Mouse (Mus musculus) lung, embryonic 14.5 days (tissue): ENCODE results near the gene Cmah. TPM values are rescaled to one million over a fixed set of nuclear protein-coding genes. Genes with fewer than 3 reads are reported as not detected.
A peak's percentile ranks its signal among the peaks of the same experiment; 100 is the strongest.

Experiments used
- ATAC-seq: fragments of 200-750 bp; cut with Nextera tagmentation; 2 replicates; pipeline ENCODE4 v1.8.0; 2017; ENCODE audit warnings: mild to moderate bottlenecking, moderate TSS enrichment, moderate library complexity; ENCODE audit not compliant: insufficient read depth
- DNase-seq: peaks from one replicate; pipeline ENCODE4 v3.0.0-alpha.2; 2015
- H3K27ac ChIP-seq: fragments of 300-500 bp; sonication (generic); 2 replicates; pipeline ENCODE4 v1.5.1; 2014; ENCODE audit warnings: low read depth, mild to moderate bottlenecking, moderate library complexity
- H3K27me3 ChIP-seq: fragments of 300-500 bp; sonication (generic); 2 replicates; pipeline ENCODE4 v1.6.1; 2014; ENCODE audit warnings: low read length, control low read depth; ENCODE audit not compliant: insufficient read depth
- H3K36me3 ChIP-seq: fragments of 300-500 bp; sonication (generic); 2 replicates; pipeline ENCODE4 v1.6.1; 2014; ENCODE audit warnings: control low read depth; ENCODE audit not compliant: insufficient read depth
- H3K4me1 ChIP-seq: fragments of 300-500 bp; sonication (generic); 2 replicates; pipeline ENCODE4 v1.6.1; 2014; ENCODE audit warnings: antibody characterized with exemption, control low read depth; ENCODE audit not compliant: insufficient read depth
- H3K4me2 ChIP-seq: fragments of 300-500 bp; sonication (generic); 2 replicates; pipeline ENCODE4 v1.6.1; 2014; ENCODE audit warnings: mild to moderate bottlenecking
- H3K4me3 ChIP-seq: fragments of 300-500 bp; sonication (generic); 2 replicates; pipeline ENCODE4 v1.5.1; 2014; ENCODE audit warnings: low read depth, low read length
- H3K9ac ChIP-seq: fragments of 300-500 bp; sonication (generic); 2 replicates; pipeline ENCODE4 v1.6.1; 2014
- H3K9me3 ChIP-seq: fragments of 300-500 bp; sonication (generic); 2 replicates; pipeline ENCODE4 v1.6.1; 2016; ENCODE audit warnings: low read depth, low read length, control low read depth
- CTCF ChIP-seq: IDR thresholded peaks from 2 replicates; pipeline ENCODE4 v1.5.1; 2016; ENCODE audit warnings: antibody characterized with exemption, low read depth
- WGBS: fragments of 180-500 bp; shearing (Covaris S2); extraction: QIAGEN DNeasy Blood & Tissue Kit; methylation state at CpG from one replicate; pipeline ENCODE4 v1.1.7; 2014; 5-methylcytosine and 5-hydroxymethylcytosine counted together
- polyA plus RNA-seq: library from polyadenylated mRNA; unstranded; fragments of >200 nt; fragmentation: Nextera tagmentation; extraction: Ambion mirVana; gene quantifications from 2 replicates; pipeline ENCODE4 v1.2.1, GENCODE M21; 2014

The Cmah gene
- polyA plus RNA-seq, 1 experiment from 2014 or later, result 0.74 TPM

DNA sequence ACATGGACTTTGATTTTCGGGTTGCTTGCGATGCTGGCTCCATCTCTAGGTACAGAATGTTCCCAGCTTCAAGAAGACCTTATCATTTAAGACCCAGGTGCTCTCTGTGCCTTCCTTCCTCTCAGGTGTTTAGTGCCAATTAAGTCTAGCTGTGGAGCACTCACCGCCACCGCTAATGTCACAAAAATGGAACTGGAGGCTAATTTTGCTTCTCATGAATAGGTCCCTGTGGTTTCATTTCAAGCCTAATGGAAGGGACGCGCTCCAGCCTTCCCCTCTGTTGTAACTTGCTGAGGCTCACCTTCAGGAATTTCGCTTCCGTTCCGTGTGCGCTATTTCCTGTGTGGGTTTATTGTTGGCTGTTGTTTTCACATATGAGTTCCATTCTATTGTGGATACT is 193.6 kb downstream of the Cmah start:
- 0 out of 2 replicates have a peak overlapping the region, but pooled peaks have one; percentile 19 for H3K27ac ChIP-seq
- peaks cover 18% of the 10 kb centered on the region; the same call in 1 of the 2 replicates for H3K4me1 ChIP-seq
- no peak for ATAC-seq

DNA sequence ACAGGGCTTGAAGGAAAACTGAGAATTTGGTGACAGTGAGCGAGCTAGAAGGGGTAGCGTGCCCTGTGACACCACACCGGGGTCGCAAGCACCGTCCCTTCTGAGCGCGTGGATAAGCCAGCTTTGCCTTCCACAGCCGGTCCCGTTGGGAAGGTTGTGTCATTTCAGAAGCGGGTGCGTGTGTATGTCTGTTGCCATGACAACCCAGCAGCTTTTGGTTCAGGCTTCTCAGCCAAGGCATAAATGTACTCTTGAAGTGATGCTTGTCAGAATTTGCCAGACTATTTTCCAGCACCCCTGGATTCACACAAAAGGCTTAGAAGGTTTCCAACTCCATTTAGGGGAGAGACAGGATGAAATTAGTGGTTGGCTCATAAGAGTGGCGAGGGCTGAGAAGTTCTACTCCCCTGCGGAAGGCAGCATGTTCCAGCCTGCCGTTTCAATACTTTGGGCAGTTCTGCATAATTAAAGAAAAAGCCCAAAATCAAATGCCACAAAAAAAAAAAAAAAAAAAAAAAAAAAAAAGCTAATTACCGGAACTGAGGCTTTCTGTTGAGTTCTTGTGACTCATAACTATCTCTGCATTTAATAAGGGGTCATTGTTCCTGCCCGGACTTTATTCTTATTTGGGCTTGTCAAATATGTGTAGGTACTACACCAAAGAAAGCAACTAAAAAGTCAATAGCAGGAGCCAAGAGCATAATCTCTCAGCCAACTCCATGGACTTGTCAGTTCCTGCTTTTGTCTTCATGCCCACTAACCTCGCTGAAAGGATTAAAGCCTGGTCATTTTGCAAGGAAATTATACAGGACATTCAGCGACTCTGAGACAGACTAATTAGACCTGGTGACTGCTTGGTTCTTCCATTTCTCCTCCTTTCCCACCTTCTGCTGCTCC is 194.5 kb downstream of the Cmah start:
- Histone ChIP-seq H3K36me3 (no peaks in the 10 kb centered on the region), H3K4me3 (no peak overlapping the region), H3K4me2 (no peak overlapping the region), H3K9ac (no peak overlapping the region), H3K9me3 (no peaks in the 10 kb centered on the region), H3K27me3 (no peaks in the 10 kb centered on the region), H3K27ac (0 out of 2 replicates have a peak overlapping the region, but pooled peaks have one; percentile 19), H3K4me1 (peaks cover 18% of the 10 kb centered on the region; the same call in 1 of the 2 replicates)
- DNase-seq (peak; percentile 89), ATAC-seq (peak; percentile 21; the same call in 1 of the 2 replicates)
- no peak for TF ChIP-seq CTCF
- WGBS, result 39% methylated on average over 18 of the region's 18 CpGs

More for the DNA sequence above, 193.6 kb downstream of the Cmah start:
- H3K9me3 ChIP-seq, result no peaks in the 10 kb centered on the region
- H3K36me3 ChIP-seq, result no peaks in the 10 kb centered on the region
- 79% methylated on average over 10 of the region's 10 CpGs for WGBS
- DNase-seq, result peak; percentile 21
- H3K4me2 ChIP-seq, result no peak overlapping the region
- H3K4me3 ChIP-seq, result no peak overlapping the region
- TF ChIP-seq CTCF, result no peak
- no peaks in the 10 kb centered on the region for H3K27me3 ChIP-seq
- H3K9ac ChIP-seq, result no peak overlapping the region

DNA sequence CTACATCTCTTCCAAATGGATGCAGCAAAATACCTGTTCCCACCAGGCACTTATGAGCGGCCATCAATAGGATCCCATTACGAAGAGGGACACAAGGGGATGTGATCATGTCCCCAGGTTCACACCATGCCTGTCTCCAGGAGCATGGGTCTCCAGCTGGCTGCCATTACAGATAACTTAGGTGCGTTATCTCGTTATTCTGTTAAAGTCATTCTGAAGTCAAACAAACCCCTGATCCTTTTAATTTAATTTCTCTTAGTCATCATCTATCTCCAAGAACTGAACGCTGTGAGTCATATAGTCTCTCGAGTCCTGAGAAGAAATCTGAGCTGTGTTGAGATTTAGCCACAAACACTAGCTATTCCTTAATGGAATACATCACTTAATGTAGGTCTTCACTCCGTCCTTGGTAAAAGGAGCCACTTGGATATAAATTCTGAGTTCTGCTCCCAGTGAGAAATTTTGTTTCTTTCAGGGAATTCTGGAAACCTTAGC is 195.2 kb downstream of the Cmah start:
- Histone ChIP-seq H3K36me3 (no peaks in the 10 kb centered on the region), H3K4me1 (peaks cover 18% of the 10 kb centered on the region; the same call in 1 of the 2 replicates), H3K4me3 (no peak overlapping the region), H3K27me3 (no peaks in the 10 kb centered on the region), H3K27ac (no peak overlapping the region), H3K9ac (no peak overlapping the region), H3K9me3 (no peaks in the 10 kb centered on the region), H3K4me2 (no peak overlapping the region)
- no peak for DNase-seq
- WGBS, result 69% methylated on average over 7 of the region's 7 CpGs
- TF ChIP-seq CTCF, result no peak
- no peak for ATAC-seq

DNA sequence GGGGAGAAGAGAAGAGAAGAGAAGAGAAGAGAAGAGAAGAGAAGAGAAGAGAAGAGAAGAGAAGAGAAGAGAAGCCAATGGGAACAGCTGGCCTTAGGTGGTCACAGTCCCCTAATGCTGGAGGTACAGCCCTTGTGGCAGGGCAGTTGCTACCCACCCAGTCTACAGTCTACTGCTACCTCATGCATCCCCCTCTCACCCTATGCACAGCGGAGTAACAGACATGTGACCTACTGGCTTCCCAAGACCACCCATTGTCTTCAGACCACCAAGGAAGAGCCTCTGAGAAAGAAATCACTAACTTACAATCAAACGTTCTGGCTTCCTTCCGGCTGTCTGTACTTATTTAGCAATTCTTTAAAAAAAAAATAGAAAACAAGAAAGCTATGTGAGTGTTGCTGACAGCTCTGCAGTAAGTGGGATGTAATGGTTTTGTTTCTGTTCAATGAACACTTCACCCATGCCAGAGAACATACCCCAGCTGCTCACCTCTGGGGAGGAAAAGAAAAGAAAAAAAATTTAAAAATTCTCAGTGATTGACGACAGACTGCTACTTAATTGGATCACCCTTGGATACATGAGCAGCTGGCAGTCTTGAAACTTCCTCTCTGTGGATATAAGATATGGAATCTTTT is 196.5 kb downstream of the Cmah start:
- peaks cover 18% of the 10 kb centered on the region; the same call in 1 of the 2 replicates for H3K4me1 ChIP-seq
- H3K36me3 ChIP-seq, result no peaks in the 10 kb centered on the region
- peak; percentile 88 for DNase-seq
- peak; percentile 91 for ATAC-seq
- H3K27me3 ChIP-seq, result no peaks in the 10 kb centered on the region
- H3K4me2 ChIP-seq, result no peak overlapping the region
- H3K4me3 ChIP-seq, result no peak overlapping the region
- no peak for TF ChIP-seq CTCF
- 36% methylated on average over 4 of the region's 4 CpGs for WGBS
- H3K27ac ChIP-seq, result peak overlapping the region; percentile 63
- H3K9ac ChIP-seq, result no peak overlapping the region
- no peaks in the 10 kb centered on the region for H3K9me3 ChIP-seq

DNA sequence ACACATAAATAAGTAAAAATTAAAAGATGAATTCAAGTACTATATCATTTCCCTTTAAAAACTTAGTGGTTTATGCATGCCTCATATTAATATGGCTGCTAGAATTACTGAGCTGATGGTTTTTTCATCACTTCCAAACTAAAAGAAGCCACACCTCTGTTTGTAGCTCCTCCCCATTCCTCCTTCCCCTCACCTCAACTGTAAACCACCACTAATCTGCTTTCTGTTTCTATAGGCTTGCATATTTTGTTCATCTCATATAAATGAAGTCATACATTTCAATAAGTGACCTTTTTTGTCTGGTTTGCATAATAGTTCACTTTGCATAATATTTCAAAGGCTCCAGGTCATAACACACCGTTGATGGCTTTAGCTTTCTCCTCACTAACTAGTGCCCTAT is 197.3 kb downstream of the Cmah start:
- Histone ChIP-seq H3K9ac (no peak overlapping the region), H3K9me3 (no peaks in the 10 kb centered on the region), H3K4me2 (no peak overlapping the region), H3K4me1 (peaks cover 16% of the 10 kb centered on the region; the same call in 1 of the 2 replicates), H3K36me3 (no peaks in the 10 kb centered on the region), H3K27ac (no peak overlapping the region), H3K27me3 (no peaks in the 10 kb centered on the region), H3K4me3 (no peak overlapping the region)
- no peak for DNase-seq
- no peak for TF ChIP-seq CTCF
- WGBS, result 71% methylated on average over 1 of the region's 1 CpGs
- ATAC-seq, result no peak

DNA sequence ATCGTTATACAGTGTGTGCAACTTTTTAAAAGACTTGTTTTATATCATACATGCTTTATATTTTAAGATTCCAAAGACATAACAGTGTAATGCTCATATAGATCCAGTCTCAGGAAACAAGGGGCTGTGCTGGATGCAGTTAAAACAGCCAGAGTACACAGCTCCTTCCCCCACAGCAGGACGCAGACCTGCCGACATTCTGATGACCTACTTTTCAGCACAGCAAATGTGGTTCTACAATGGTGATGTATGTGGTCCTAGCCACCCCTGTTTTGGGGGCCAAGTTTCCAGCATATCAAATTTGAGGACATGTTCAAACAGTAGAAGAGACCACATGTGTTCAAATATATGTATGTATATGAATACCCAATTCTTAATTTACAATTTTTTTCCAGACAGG is 198.3 kb downstream of the Cmah start:
- Histone ChIP-seq H3K4me1 (peaks cover 14% of the 10 kb centered on the region; the same call in 1 of the 2 replicates), H3K27ac (no peak overlapping the region), H3K4me2 (no peak overlapping the region), H3K9ac (no peak overlapping the region), H3K4me3 (no peak overlapping the region), H3K36me3 (no peaks in the 10 kb centered on the region), H3K27me3 (no peaks in the 10 kb centered on the region), H3K9me3 (no peaks in the 10 kb centered on the region)
- TF ChIP-seq CTCF, result no peak
- 67% methylated on average over 3 of the region's 3 CpGs for WGBS
- ATAC-seq (no peak), DNase-seq (no peak)

DNA sequence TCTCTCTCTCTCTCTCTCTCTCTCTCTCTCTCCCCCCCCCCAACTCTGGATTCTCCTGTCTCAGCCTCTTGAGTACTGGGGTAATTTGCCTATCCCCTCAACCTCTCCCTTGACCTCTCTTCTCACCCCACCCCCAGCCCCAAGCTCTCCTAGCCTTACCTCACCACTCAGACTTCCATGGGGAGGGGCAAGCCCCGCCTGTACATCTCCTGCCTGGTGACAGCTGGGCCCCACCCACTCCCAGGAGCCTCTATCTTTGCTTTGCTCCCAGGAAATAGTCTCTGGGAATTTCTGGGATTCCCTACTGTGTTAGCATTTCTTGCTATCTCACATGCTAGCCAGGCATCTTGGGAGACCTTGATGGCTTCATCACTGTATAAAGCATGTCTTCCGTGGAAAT is 199.7 kb downstream of the Cmah start:
- 70% methylated on average over 2 of the region's 2 CpGs for WGBS
- ATAC-seq (no peak), DNase-seq (no peak)
- Histone ChIP-seq H3K4me2 (no peak overlapping the region), H3K27ac (no peak overlapping the region), H3K36me3 (no peaks in the 10 kb centered on the region), H3K9ac (no peak overlapping the region), H3K27me3 (no peaks in the 10 kb centered on the region), H3K9me3 (no peaks in the 10 kb centered on the region), H3K4me1 (peaks cover 6% of the 10 kb centered on the region; the same call in 1 of the 2 replicates), H3K4me3 (no peak overlapping the region)
- TF ChIP-seq CTCF, result no peak

Other genes with a start within 250 kb of the Cmah start
- gene Carmil1, start 46.6 kb upstream of the Cmah start, polyA plus RNA-seq, result 48.3 and 50.7 TPM in 2 replicates